Mouse (Mus musculus) stomach, embryonic 16.5 days (tissue): ENCODE data around the gene Cd72. TPM values are rescaled to one million over a fixed set of nuclear protein-coding genes. Genes with fewer than 3 reads are reported as not detected.
A peak's percentile ranks its signal among the peaks of the same experiment; 100 is the strongest.
"Not testable (repeated sequence)": the region's sequence is repeated elsewhere in the genome, so short reads cannot be mapped to it uniquely, and the experiment has no call there.

ENCODE experiments used
- ATAC-seq: fragments of 200-750 bp; cut with Nextera tagmentation; 2 replicates; pipeline ENCODE4 v1.8.0; 2017; ENCODE audit warnings: moderate number of reproducible peaks, moderate TSS enrichment; ENCODE audit not compliant: insufficient read depth, low FRiP score
- H3K27ac ChIP-seq: fragments of 300-500 bp; sonication (generic); 2 replicates; pipeline ENCODE4 v1.5.1; 2014; ENCODE audit warnings: low read length
- H3K27me3 ChIP-seq: fragments of 300-500 bp; sonication (generic); 2 replicates; pipeline ENCODE4 v1.6.1; 2014; ENCODE audit warnings: low read length, control low read depth, mixed read lengths; ENCODE audit not compliant: control insufficient read depth, insufficient read depth
- H3K36me3 ChIP-seq: fragments of 300-500 bp; sonication (generic); 2 replicates; pipeline ENCODE4 v1.6.1; 2014; ENCODE audit warnings: low read length; ENCODE audit not compliant: control insufficient read depth, insufficient read depth
- H3K4me1 ChIP-seq: fragments of 300-500 bp; sonication (generic); 2 replicates; pipeline ENCODE4 v1.6.1; 2014; ENCODE audit warnings: low read length, control low read depth, mixed read lengths; ENCODE audit not compliant: control insufficient read depth, insufficient read depth
- H3K4me2 ChIP-seq: fragments of 300-500 bp; sonication (generic); 2 replicates; pipeline ENCODE4 v1.6.1; 2014; ENCODE audit warnings: low read depth, low read length, mixed read lengths
- H3K4me3 ChIP-seq: fragments of 300-500 bp; sonication (generic); replicated peaks from 2 replicates; pipeline ENCODE4 v1.5.1; 2014; ENCODE audit warnings: mild to moderate bottlenecking, low read length
- H3K9ac ChIP-seq: fragments of 300-500 bp; sonication (generic); 2 replicates; pipeline ENCODE4 v1.6.1; 2014; ENCODE audit warnings: low read length
- H3K9me3 ChIP-seq: fragments of 300-500 bp; sonication (generic); replicated peaks from 2 replicates; pipeline ENCODE4 v1.6.1; 2016; ENCODE audit warnings: low read length, control low read depth; ENCODE audit not compliant: control insufficient read depth
- WGBS: fragments of 180-500 bp; shearing (Covaris S2); extraction: QIAGEN DNeasy Blood & Tissue Kit; methylation state at CpG from one replicate; pipeline ENCODE4 v1.1.7; 2014; 5-methylcytosine and 5-hydroxymethylcytosine counted together
- polyA plus RNA-seq: library from polyadenylated mRNA; unstranded; fragments of >200 nt; fragmentation: Nextera tagmentation; extraction: Ambion mirVana; gene quantifications from 2 replicates; pipeline ENCODE4 v1.2.1, GENCODE M21; 2015

The Cd72 gene
- polyA plus RNA-seq, 1 experiment from 2014 or later, result 3.5 TPM

DNA sequence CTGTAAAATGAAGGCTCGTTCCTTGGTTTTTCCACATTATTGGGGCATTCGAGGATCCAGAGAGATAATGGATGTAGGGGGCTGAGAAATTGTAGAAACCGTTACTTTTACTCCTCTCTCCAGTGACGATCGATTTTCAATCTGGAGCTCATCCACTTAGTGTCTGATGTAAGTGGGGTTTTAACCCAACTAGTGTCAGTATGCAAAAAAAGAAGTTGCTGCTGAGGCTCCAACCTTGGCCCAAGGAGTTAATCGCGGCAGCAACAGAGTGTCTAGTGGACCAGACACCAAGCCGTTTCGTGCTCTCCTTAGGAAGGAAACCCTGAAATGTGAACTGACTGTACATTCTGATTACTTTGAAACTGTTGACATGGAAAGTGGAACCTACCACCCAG is 39.4 kb upstream of the Cd72 start:
- peak overlapping the region; percentile 89 for H3K27ac ChIP-seq
- peaks cover 14% of the 10 kb centered on the region for H3K4me1 ChIP-seq
- H3K4me2 ChIP-seq, result peak overlapping the region; percentile 64
- H3K27me3 ChIP-seq, result no peaks in the 10 kb centered on the region
- ATAC-seq, result no peak
- peak overlapping the region; percentile 77 for H3K9ac ChIP-seq
- H3K4me3 ChIP-seq, result peak overlapping the region; percentile 57
- H3K36me3 ChIP-seq, result 0 out of 2 replicates have a peak, but pooled peaks cover 4% of the 10 kb centered on the region
- 1% methylated on average over 9 of the region's 9 CpGs for WGBS
- no peaks in the 10 kb centered on the region for H3K9me3 ChIP-seq

DNA sequence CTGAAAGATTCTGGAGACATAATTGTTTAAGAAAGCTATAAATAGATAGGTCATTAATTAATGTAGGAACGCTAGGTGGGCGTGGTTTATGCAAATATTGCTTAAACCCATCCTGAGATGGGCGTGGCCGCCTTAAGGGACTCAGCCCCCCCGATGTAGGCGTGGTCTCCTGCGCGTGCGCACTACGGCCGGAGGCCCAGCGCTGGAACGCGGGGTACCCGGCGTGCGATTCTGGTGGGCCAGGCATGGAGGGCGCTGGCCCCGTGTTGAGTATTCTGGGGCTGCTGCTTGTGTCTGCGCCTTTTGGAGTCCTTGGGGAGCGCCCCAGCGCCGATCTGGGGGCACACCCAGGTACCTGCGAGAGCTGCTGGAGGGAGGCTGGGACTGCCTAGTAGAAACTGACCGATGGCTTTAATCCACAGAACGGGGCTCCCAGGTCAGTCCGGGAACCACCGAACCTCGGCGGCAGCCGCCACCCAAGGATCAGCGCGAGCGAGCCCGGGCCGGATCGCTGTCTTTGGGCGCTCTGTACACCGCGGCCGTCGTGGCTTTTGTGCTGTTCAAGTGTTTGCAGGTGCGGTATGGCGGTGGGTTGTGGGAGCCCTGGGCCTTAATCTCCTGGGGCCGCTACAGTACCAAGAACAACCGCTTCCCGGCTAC is 38.9 kb upstream of the Cd72 start:
- Histone ChIP-seq H3K4me3 (peak overlapping the region; percentile 57), H3K9ac (peak overlapping the region; percentile 77), H3K9me3 (no peaks in the 10 kb centered on the region), H3K4me1 (peaks cover 14% of the 10 kb centered on the region), H3K27me3 (no peaks in the 10 kb centered on the region), H3K27ac (peak overlapping the region; percentile 89), H3K4me2 (peak overlapping the region; percentile 64), H3K36me3 (0 out of 2 replicates have a peak, but pooled peaks cover 4% of the 10 kb centered on the region)
- under 1% methylated on average over 47 of the region's 47 CpGs for WGBS
- ATAC-seq, result peak; percentile 89

DNA sequence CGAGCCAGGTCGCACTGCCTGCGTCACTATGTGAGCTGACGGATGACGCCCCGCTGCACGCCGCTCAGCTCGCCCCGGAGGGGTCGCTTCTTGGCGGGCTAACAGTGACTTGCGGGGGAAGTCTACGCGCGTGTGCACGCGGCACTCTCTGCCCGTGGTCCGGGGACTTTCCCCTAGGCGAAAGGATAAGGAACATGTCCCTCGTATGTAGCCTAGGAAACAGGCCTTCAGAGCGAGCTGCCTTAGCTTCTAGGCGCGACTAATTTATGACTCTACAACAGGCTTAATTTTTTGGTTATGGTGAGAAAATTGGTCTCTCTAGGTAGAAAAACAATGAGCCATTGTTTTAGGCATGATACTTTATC is 38.4 kb upstream of the Cd72 start, which contains the start of gene Ccdc107:
Ccdc107 (plus strand) TSS at position 80 of the 365 bp plus-strand sequence.
- peak; percentile 97 for ATAC-seq
- H3K27me3 ChIP-seq, result no peaks in the 10 kb centered on the region
- H3K9ac ChIP-seq, result peak within 1 kb of the TSS; percentile 77
- H3K27ac ChIP-seq, result peak within 1 kb of the TSS; percentile 89
- peaks cover 9% of the 10 kb centered on the region for H3K4me1 ChIP-seq
- under 1% methylated on average over 25 of the region's 25 CpGs for WGBS
- H3K4me3 ChIP-seq, result peak within 1 kb of the TSS; percentile 57
- no peaks in the 10 kb centered on the region for H3K9me3 ChIP-seq
- H3K36me3 ChIP-seq, result 0 out of 2 replicates have a peak, but pooled peaks cover 4% of the 10 kb centered on the region
- H3K4me2 ChIP-seq, result peak within 1 kb of the TSS; percentile 64

DNA sequence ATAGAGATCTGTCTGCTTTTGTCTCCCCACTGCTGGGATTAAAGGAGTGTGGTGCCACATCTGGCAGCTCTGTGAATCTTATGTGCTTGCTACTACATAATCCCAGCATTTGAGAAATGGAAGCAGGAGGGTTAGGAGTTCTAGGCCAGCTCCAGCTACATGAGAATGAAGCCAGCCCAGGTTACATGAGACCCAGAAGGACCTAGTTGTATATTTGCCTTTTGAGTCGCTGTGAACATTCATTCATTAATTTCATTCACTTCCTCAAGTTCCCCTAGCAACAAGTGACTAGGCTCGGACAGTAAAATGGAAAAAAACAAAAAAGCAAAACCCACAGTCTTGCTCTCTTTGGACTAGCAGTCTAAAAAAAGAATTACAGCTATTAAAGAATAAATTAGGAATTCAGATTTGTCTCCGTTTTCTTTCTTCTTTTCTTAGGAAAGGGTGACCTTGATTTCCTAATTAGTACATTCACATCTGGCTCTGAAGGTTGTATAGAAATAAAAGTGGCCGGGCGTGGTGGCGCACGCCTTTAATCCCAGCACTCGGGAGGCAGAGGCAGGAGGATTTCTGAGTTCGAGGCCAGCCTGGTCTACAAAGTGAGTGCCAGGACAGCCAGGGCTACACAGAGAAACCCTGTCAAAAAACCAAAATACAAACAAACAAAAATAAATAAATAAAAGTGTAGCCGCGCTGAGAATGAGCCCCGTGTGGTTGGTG is 37.8 kb upstream of the Cd72 start:
- H3K27ac ChIP-seq, result peak overlapping the region; percentile 36; the same call in 1 of the 2 replicates
- peak overlapping the region; percentile 37 for H3K4me2 ChIP-seq
- no peaks in the 10 kb centered on the region for H3K27me3 ChIP-seq
- WGBS, result 38% methylated on average over 12 of the region's 12 CpGs
- H3K4me3 ChIP-seq, result peak overlapping the region; percentile 26
- ATAC-seq, result no peak
- H3K9ac ChIP-seq, result no peak overlapping the region
- H3K9me3 ChIP-seq, result no peaks in the 10 kb centered on the region
- H3K36me3 ChIP-seq, result 0 out of 2 replicates have a peak, but pooled peaks cover 4% of the 10 kb centered on the region
- peaks cover 3% of the 10 kb centered on the region; the same call in 1 of the 2 replicates for H3K4me1 ChIP-seq

DNA sequence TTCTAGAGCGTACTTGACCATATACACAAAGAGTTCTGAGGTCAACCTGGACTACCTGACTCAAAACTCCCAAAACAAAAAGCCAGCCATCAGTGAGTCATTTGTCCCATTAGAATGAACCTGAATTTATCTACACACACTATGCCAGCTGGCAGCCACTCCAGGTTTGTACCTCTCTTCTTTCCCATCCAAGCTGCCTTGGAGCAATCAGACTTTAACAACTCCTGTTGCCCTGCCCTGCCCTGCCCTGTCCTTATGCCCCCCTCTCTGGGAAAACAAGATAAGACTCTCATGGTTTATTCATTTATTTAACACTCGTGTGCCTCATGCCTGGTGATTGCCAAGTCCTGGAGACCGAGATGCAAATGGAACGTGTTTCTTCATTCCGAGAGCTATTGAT is 36.4 kb upstream of the Cd72 start:
- 81% methylated on average over 5 of the region's 5 CpGs for WGBS
- no peak for ATAC-seq
- Histone ChIP-seq H3K4me1 (peaks cover 3% of the 10 kb centered on the region; the same call in 1 of the 2 replicates), H3K9ac (no peak overlapping the region), H3K27ac (no peak overlapping the region), H3K4me3 (no peak overlapping the region), H3K9me3 (no peaks in the 10 kb centered on the region), H3K4me2 (no peak overlapping the region), H3K27me3 (no peaks in the 10 kb centered on the region), H3K36me3 (0 out of 2 replicates have a peak, but pooled peaks cover under 1% of the 10 kb centered on the region)

DNA sequence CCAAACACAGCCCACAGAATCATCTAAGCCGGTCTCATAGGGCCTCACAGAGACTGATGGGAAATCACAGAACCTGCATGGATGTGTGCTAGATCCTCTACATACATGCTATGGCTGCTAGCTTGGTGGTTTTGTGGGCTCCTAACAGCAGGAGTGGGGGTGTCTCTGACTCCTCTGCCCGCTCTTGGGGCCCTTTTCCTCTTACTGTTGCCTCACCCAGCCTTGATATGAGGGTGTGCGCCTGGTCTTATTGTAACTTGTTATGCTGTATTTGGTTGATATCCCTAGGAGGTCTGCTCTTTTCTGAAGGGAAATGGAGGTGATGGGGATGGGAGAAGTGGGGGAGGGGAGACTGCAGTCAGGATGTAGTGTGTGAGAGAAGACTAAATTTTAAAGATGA is 35.2 kb upstream of the Cd72 start:
- Histone ChIP-seq H3K36me3 (no peaks in the 10 kb centered on the region), H3K27ac (no peak overlapping the region), H3K4me1 (no peaks in the 10 kb centered on the region; the same call in 1 of the 2 replicates), H3K27me3 (no peaks in the 10 kb centered on the region), H3K9me3 (no peaks in the 10 kb centered on the region), H3K9ac (no peak overlapping the region), H3K4me3 (no peak overlapping the region), H3K4me2 (no peak overlapping the region)
- no peak for ATAC-seq
- 90% methylated on average over 3 of the region's 3 CpGs for WGBS

DNA sequence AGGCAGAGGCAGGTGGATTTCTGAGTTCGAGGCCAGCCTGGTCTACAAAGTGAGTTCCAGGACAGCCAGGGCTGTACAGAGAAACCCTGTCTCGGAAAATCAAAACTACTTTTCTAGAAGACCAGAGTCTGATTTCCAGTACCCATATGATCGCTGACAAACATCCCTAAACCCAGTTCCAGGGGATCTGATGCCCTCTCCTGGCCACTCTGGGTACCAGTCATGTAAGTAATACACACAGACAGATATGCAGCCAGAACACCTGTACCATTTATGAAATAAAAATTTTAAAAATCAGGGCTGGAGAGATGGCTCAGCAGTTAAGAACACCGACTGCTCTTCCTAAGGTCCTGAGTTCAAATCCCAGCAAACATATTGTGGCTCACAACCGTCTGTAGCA is 31.2 kb upstream of the Cd72 start:
- ATAC-seq, H3K9me3 ChIP-seq, H3K27me3 ChIP-seq, H3K9ac ChIP-seq, H3K36me3 ChIP-seq, H3K4me1 ChIP-seq, H3K4me3 ChIP-seq, H3K4me2 ChIP-seq, H3K27ac ChIP-seq: not testable (repeated sequence)
- 87% methylated on average over 5 of the region's 5 CpGs for WGBS

DNA sequence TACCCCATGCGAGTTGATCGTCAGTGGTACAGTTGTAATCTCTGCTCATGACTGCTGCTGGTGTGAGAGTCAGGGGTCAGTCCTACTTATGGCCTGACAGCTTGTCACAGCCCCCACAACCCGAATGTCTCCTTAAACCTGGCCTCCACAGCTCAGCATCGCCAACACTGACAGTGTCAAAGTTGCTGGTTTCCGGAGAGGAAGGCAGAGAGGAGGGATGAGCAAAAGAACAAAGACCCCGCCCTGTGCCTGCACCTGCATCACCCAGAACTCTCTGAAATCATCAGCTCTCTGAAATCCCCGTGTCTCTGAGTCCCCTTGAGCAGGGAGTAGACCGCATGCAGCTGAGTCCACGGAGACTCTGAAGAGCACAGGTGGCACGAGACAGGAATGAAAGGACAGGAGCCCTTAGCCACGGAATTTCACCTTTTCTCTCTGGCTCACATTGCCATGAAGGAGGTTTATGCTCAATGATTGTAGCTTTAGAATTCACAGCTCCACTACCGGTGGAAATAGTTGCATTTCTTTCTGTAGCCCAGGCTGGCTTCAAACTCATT is 29.2 kb upstream of the Cd72 start, which contains the start of gene Sit1:
Sit1 (minus strand) TSS at position 200 of the 557 bp plus-strand sequence.
- H3K4me3 ChIP-seq, result no peak within 1 kb of the TSS
- no peak within 1 kb of the TSS for H3K27ac ChIP-seq
- no peak for ATAC-seq
- H3K4me1 ChIP-seq, result no peaks in the 10 kb centered on the region; the same call in 1 of the 2 replicates
- H3K27me3 ChIP-seq, result no peaks in the 10 kb centered on the region
- H3K9me3 ChIP-seq, result no peaks in the 10 kb centered on the region
- no peak within 1 kb of the TSS for H3K4me2 ChIP-seq
- H3K9ac ChIP-seq, result no peak within 1 kb of the TSS
- H3K36me3 ChIP-seq, result no peaks in the 10 kb centered on the region
- 54% methylated on average over 12 of the region's 12 CpGs for WGBS

DNA sequence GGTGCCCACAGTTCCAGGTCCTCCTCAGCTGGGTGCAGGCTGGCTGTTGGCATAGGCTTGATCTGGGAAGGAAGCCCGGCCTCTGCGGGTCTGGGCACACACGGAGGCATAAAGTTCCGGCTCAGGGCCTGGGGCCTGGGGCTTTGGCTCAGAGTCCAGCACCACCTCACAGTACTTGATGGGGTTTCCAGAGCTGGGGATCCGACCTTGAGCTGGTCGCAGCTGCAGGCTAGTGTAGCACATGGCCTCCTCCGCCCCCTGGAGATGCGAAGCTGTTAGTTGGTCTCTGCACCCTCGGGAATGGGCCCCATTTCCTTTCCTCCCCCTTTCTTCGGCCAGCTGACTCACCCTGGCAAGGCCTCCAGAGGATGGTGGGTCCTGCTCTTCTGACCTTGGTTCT is 28.2 kb upstream of the Cd72 start:
- 64% methylated on average over 10 of the region's 10 CpGs for WGBS
- Histone ChIP-seq H3K27ac (no peak overlapping the region), H3K27me3 (no peaks in the 10 kb centered on the region), H3K9me3 (no peaks in the 10 kb centered on the region), H3K9ac (no peak overlapping the region), H3K4me1 (no peaks in the 10 kb centered on the region; the same call in 1 of the 2 replicates), H3K36me3 (no peaks in the 10 kb centered on the region), H3K4me2 (no peak overlapping the region), H3K4me3 (no peak overlapping the region)
- ATAC-seq, result no peak
